Mouse (Mus musculus): ENCODE measurements around the gene Stk25.

- no peak for TF ChIP-seq CTCF (IDR thresholded peaks at IDR 0.05; ENCODE audit: borderline replicate concordance, insufficient read depth, low read depth, low read length)
- no peak for TF ChIP-seq POLR2A (IDR thresholded peaks at IDR 0.05; ENCODE audit: borderline replicate concordance, insufficient read depth, low read length)
Observed at GRCm38 (mm10) chr1:93657025-93657360, 1.5 kb downstream of the Stk25 start.

Measured in cerebellum, adult 2 months (tissue).